Mouse (Mus musculus) heart, embryonic 10.5 days (tissue): ENCODE data around the gene Recql5. TPM values are rescaled to one million over a fixed set of nuclear protein-coding genes. Genes with fewer than 3 reads are reported as not detected.
"Not testable (repeated sequence)": the region's sequence is repeated elsewhere in the genome, so short reads cannot be mapped to it uniquely, and the experiment has no call there.

ENCODE experiments used
- DNase-seq: peaks from one replicate; pipeline ENCODE4 v3.0.0-alpha.2; 2017; ENCODE audit warnings: low spot score
- H3K27ac ChIP-seq: fragments of 300-500 bp; sonication (generic); 2 replicates; pipeline ENCODE4 v1.5.1; 2016; ENCODE audit warnings: mild to moderate bottlenecking
- H3K27me3 ChIP-seq: fragments of 300-500 bp; sonication (generic); 2 replicates; pipeline ENCODE4 v1.6.1; 2016; ENCODE audit warnings: mild to moderate bottlenecking; ENCODE audit not compliant: poor library complexity, insufficient read depth, severe bottlenecking
- H3K36me3 ChIP-seq: fragments of 300-500 bp; sonication (generic); 2 replicates; pipeline ENCODE4 v1.6.1; 2016; ENCODE audit warnings: mild to moderate bottlenecking, moderate library complexity
- H3K4me1 ChIP-seq: fragments of 300-500 bp; sonication (generic); 2 replicates; pipeline ENCODE4 v1.6.1; 2016; ENCODE audit warnings: mild to moderate bottlenecking
- H3K4me3 ChIP-seq: fragments of 300-500 bp; sonication (generic); 2 replicates; pipeline ENCODE4 v1.5.1; 2016; ENCODE audit warnings: mild to moderate bottlenecking, moderate library complexity
- H3K9me3 ChIP-seq: fragments of 300-500 bp; sonication (generic); 2 replicates; pipeline ENCODE4 v1.6.1; 2016; ENCODE audit warnings: mild to moderate bottlenecking, moderate library complexity
- WGBS: fragments of 180-500 bp; shearing (Covaris S2); methylation state at CpG from one replicate; pipeline ENCODE4 v1.1.7; 2016; 5-methylcytosine and 5-hydroxymethylcytosine counted together
- polyA plus RNA-seq: library from polyadenylated mRNA; unstranded; fragments of >200 nt; fragmentation: Nextera tagmentation; extraction: Ambion mirVana; gene quantifications from 2 replicates; pipeline ENCODE4 v1.2.1, GENCODE M21; 2016

The Recql5 gene
- polyA plus RNA-seq, 1 experiment from 2014 or later, result 22.3 TPM

- no peak for DNase-seq
- H3K27ac ChIP-seq, result no peak overlapping the region
- H3K36me3 ChIP-seq, result no peaks in the 10 kb centered on the region
- H3K4me1 ChIP-seq, result peaks cover 27% of the 10 kb centered on the region
- no peak overlapping the region for H3K4me3 ChIP-seq
- WGBS, result 83% methylated on average over 8 of the region's 8 CpGs
- peaks cover 51% of the 10 kb centered on the region for H3K27me3 ChIP-seq
- H3K9me3 ChIP-seq, result no peaks in the 10 kb centered on the region
Observed at GRCm38 (mm10) chr11:115863895-115864294, 69.4 kb downstream of the Recql5 start.

DNA sequence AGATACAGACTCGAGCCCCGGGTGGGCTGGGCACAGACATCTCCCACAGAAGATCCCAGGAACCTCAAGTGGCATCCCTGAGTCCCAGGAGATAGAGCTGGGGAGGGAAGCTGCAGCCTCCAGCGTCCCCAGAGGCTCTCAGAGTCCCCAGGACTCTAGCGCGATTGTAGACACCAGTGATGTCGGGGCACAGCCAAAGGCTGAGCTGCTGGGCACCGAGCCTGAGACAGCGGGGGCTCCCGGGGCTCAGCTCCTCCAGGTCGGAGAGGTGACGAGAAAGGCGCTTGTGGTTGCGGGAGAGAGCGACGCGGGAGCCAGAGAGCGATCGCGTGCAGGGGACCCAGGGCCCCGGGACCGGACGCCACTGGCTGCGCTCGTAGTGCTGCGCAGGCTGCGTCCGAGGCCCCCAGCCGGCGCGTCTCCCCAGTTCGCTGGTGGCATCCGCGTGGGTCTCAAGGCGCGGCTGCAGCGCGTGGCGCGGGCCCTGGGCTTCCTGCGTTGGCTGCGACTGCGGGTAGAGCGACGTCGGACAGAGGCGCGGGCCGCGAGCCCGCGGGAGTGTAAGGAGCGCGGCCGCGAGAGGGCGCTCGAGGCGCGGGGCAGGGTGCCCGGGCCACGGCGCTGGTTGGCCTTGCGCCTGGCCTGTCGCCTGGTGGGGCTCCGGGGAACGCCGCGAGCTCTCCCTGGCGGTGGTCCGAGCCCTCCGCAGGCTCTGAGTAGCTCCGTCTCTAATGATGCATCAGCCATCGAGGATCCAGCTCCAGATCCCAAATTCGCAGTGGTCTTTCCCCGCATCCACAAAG is 73.9 kb downstream of the Recql5 start:
- Histone ChIP-seq H3K4me3 (peak overlapping the region; percentile 63), H3K27me3 (peaks cover 81% of the 10 kb centered on the region), H3K36me3 (peaks cover 32% of the 10 kb centered on the region), H3K4me1 (peaks cover 31% of the 10 kb centered on the region), H3K9me3 (no peaks in the 10 kb centered on the region), H3K27ac (peak overlapping the region; percentile 79)
- peak; percentile 92 for DNase-seq
- 2% methylated on average over 72 of the region's 75 CpGs for WGBS

- H3K36me3 ChIP-seq, result peaks cover 41% of the 10 kb centered on the region
- peaks cover 84% of the 10 kb centered on the region for H3K27me3 ChIP-seq
- H3K4me3 ChIP-seq, result peak within 1 kb of the TSS; percentile 63
- WGBS, result 8% methylated on average over 27 of the region's 27 CpGs
- H3K27ac ChIP-seq, result peak within 1 kb of the TSS; percentile 79
- H3K4me1 ChIP-seq, result peaks cover 30% of the 10 kb centered on the region
- no peak for DNase-seq
- no peaks in the 10 kb centered on the region for H3K9me3 ChIP-seq
Observed at GRCm38 (mm10) chr11:115858354-115858753, 74.9 kb downstream of the Recql5 start, which contains the start of gene Myo15b. Gene Myo15b, plus strand, starts transcription at chr11:115858406.

DNA sequence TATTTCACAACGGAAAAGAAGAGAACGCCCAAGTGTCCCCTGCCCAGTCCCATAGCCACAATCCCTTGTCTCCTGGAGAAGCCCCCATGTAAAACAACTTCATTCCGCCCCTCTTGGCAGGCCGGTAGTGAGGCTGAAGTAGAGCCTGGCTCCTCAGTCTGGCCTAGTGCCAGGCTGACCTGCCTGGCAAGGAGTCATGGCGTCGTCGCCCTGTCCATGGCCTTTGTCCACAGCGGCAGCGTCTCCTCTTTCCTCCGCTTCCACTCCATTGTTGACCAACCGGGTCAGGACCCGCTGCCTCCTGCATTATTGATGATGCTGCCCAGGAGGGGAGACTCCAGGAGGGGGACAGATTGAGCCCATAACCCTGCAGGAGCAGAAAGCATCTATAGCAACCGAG is 75.3 kb downstream of the Recql5 start:
- H3K4me3 ChIP-seq, result peak overlapping the region; percentile 63
- no peak for DNase-seq
- no peaks in the 10 kb centered on the region for H3K9me3 ChIP-seq
- 64% methylated on average over 13 of the region's 13 CpGs for WGBS
- no peak overlapping the region for H3K27ac ChIP-seq
- peaks cover 80% of the 10 kb centered on the region for H3K27me3 ChIP-seq
- peaks cover 30% of the 10 kb centered on the region for H3K4me1 ChIP-seq
- peaks cover 46% of the 10 kb centered on the region for H3K36me3 ChIP-seq

DNA sequence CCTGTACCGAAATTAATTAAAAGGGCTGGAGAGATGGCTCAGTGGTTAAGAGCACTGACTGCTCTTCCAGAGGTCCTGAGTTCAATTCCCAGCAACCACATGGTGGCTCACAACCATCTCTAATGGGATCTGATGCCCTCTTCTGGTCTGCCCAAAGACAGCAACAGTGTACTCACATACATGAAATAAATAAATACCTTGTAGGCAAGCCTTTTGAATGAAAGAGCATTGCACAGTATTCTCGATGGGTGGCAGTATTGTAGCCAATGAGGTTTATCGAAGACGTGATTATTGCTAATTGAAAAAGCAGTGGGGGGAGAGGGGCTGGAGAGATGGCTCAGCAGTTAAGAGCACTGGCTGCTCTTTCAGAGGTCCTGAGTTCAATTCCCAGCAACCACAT is 76.1 kb downstream of the Recql5 start:
- not testable (repeated sequence) for H3K4me3 ChIP-seq, DNase-seq, H3K27ac ChIP-seq, H3K9me3 ChIP-seq
- peaks cover 53% of the 10 kb centered on the region for H3K36me3 ChIP-seq
- H3K4me1 ChIP-seq, result peaks cover 30% of the 10 kb centered on the region
- H3K27me3 ChIP-seq, result peaks cover 74% of the 10 kb centered on the region
- 93% methylated on average over 4 of the region's 4 CpGs for WGBS

GRCm38 (mm10) chr11:115854674-115855073 is 78.6 kb downstream of the Recql5 start:
- Histone ChIP-seq H3K4me1 (peaks cover 24% of the 10 kb centered on the region), H3K27ac (no peak overlapping the region), H3K9me3 (no peaks in the 10 kb centered on the region), H3K4me3 (no peak overlapping the region; the same call in 1 of the 2 replicates), H3K36me3 (peaks cover 78% of the 10 kb centered on the region), H3K27me3 (peaks cover 49% of the 10 kb centered on the region)
- DNase-seq, result no peak
- 84% methylated on average over 6 of the region's 6 CpGs for WGBS

GRCm38 (mm10) chr11:115845819-115846218 is 87.5 kb downstream of the Recql5 start:
- Histone ChIP-seq H3K9me3 (no peaks in the 10 kb centered on the region), H3K36me3 (peaks cover 68% of the 10 kb centered on the region), H3K27ac (no peak overlapping the region), H3K27me3 (no peaks in the 10 kb centered on the region), H3K4me1 (peaks cover 36% of the 10 kb centered on the region), H3K4me3 (no peak overlapping the region)
- WGBS, result 94% methylated on average over 2 of the region's 2 CpGs
- DNase-seq, result no peak

GRCm38 (mm10) chr11:115844240-115844639 is 89.0 kb downstream of the Recql5 start:
- H3K27me3 ChIP-seq, result no peaks in the 10 kb centered on the region
- 79% methylated on average over 8 of the region's 8 CpGs for WGBS
- DNase-seq, result no peak
- peak overlapping the region; percentile 93 for H3K27ac ChIP-seq
- H3K36me3 ChIP-seq, result peaks cover 52% of the 10 kb centered on the region
- no peaks in the 10 kb centered on the region for H3K9me3 ChIP-seq
- no peak overlapping the region for H3K4me3 ChIP-seq
- H3K4me1 ChIP-seq, result peaks cover 49% of the 10 kb centered on the region

DNA sequence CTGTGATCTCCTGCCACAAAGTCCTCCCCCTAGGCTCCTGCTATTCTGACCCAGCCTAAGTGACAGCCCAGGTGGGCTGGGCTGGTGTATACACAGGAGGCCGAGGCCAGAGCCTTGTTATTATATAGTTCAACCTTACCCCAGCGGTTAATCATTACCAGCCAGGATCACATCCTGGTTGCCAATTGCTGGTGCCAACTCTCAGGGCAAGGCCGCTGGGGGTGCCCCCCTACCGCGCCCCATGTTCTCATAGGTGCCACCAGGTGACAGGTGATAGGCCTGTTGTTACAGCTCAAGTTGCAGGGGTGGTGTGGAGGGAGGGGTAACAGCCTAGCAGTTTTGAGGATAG is 89.4 kb downstream of the Recql5 start:
- Histone ChIP-seq H3K4me3 (no peak overlapping the region), H3K27ac (peak overlapping the region; percentile 93), H3K27me3 (no peaks in the 10 kb centered on the region), H3K4me1 (peaks cover 52% of the 10 kb centered on the region), H3K9me3 (no peaks in the 10 kb centered on the region), H3K36me3 (peaks cover 48% of the 10 kb centered on the region)
- DNase-seq, result no peak
- 83% methylated on average over 5 of the region's 5 CpGs for WGBS

- no peaks in the 10 kb centered on the region for H3K9me3 ChIP-seq
- peak overlapping the region; percentile 93 for H3K27ac ChIP-seq
- WGBS, result 77% methylated on average over 11 of the region's 14 CpGs
- DNase-seq, result no peak
- no peak overlapping the region for H3K4me3 ChIP-seq
- peaks cover 43% of the 10 kb centered on the region for H3K36me3 ChIP-seq
- H3K27me3 ChIP-seq, result no peaks in the 10 kb centered on the region
- peaks cover 58% of the 10 kb centered on the region for H3K4me1 ChIP-seq
Observed at GRCm38 (mm10) chr11:115843141-115843890, 90.0 kb downstream of the Recql5 start.

Other genes starting within 250 kb of the Recql5 start
- 78.4 and 107 TPM in 2 replicates for gene Grb2, start 224.9 kb downstream of the Recql5 start, polyA plus RNA-seq
- 35.0 and 56.8 TPM in 2 replicates for gene Tmem94, start 168.0 kb downstream of the Recql5 start, polyA plus RNA-seq
- gene Caskin2, start 119.8 kb downstream of the Recql5 start, polyA plus RNA-seq, result 18.7 and 21.4 TPM in 2 replicates
- gene Tsen54, start 118.8 kb downstream of the Recql5 start, polyA plus RNA-seq, result 39.1 and 41.7 TPM in 2 replicates
- 35.0 and 40.8 TPM in 2 replicates for gene Llgl2, start 109.4 kb downstream of the Recql5 start, polyA plus RNA-seq
- 0.23 and 0.31 TPM in 2 replicates for gene Myo15b, start 75.1 kb downstream of the Recql5 start, polyA plus RNA-seq
- 13.7 and 17.9 TPM in 2 replicates for gene Smim5, start 33.5 kb downstream of the Recql5 start, polyA plus RNA-seq
- 1.6 and 1.7 TPM in 2 replicates for gene Smim6, start 21.5 kb downstream of the Recql5 start, polyA plus RNA-seq
- 29.4 and 35.8 TPM in 2 replicates for gene Sap30bp, start 195 bp downstream of the Recql5 start, polyA plus RNA-seq
- gene Itgb4, start 41.2 kb upstream of the Recql5 start, polyA plus RNA-seq, result 0.67 and 1.1 TPM in 2 replicates
- gene Galk1, start 79.2 kb upstream of the Recql5 start, polyA plus RNA-seq, result 202 and 273 TPM in 2 replicates
- 684 and 1,078 TPM in 2 replicates for gene H3f3b, start 94.5 kb upstream of the Recql5 start, polyA plus RNA-seq
- gene Unk, start 96.8 kb upstream of the Recql5 start, polyA plus RNA-seq, result 33.3 and 37.1 TPM in 2 replicates
- gene Unc13d, start 144.5 kb upstream of the Recql5 start, polyA plus RNA-seq, result 6.1 and 7.2 TPM in 2 replicates
- gene Wbp2, start 153.5 kb upstream of the Recql5 start, polyA plus RNA-seq, result 122 and 158 TPM in 2 replicates
- gene Trim47, start 193.7 kb upstream of the Recql5 start, polyA plus RNA-seq, result 25.9 and 38.7 TPM in 2 replicates
- gene Trim65, start 197.7 kb upstream of the Recql5 start, polyA plus RNA-seq, result 3.6 and 3.8 TPM in 2 replicates
- gene Mrpl38, start 205.4 kb upstream of the Recql5 start, polyA plus RNA-seq, result 112 and 127 TPM in 2 replicates
- 27.7 and 30.6 TPM in 2 replicates for gene Fbf1, start 234.7 kb upstream of the Recql5 start, polyA plus RNA-seq